Mouse (Mus musculus) brain, adult 2 months (tissue): Measurements from ENCODE around the gene Acp7.

Experiments
- DNase-seq: peaks from one replicate; pipeline ENCODE4 v3.0.0; 2011; ENCODE audit warnings: low read depth, low spot score

Gene Acp7

DNA sequence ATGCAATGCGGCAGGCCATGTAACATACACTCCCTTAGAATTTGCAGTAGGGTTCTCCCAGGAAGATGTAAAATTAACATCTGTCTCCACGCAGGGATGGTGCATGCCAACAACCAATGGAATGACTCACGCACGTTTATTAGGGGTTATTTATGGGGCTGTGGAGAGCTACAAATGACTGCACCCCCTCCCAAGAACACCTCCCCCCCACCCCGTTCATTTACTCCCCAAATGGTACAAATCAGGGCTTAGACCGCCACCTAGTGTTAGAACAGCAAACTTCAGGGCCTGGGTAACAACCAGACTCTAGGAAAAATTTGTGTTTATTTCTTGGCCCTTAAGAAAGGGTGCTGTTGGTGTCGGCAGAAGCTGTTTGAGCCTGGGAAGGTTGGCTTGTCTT lies 29.5 kb downstream of the Acp7 start:
- peak; percentile 86 for DNase-seq

DNA sequence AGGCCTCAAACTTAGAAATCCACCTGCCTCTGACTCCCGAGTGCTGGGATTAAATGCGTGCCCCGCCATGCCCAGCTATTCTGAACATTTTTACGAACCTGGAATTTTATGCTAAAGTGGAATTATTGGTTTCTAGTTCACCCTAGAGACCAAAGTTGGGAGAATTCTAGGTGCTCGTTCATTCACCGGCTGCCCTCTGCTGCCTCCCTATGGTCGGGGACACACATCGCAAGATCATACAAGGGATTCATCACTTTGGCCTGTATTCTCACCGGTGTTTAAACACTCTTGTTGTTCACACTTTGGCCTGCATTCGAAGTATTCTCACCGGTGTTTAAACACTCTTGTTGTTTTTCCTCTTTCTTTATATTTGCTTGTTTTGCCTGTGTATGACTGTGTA lies 30.1 kb downstream of the Acp7 start:
- peak; percentile 85 for DNase-seq

DNA sequence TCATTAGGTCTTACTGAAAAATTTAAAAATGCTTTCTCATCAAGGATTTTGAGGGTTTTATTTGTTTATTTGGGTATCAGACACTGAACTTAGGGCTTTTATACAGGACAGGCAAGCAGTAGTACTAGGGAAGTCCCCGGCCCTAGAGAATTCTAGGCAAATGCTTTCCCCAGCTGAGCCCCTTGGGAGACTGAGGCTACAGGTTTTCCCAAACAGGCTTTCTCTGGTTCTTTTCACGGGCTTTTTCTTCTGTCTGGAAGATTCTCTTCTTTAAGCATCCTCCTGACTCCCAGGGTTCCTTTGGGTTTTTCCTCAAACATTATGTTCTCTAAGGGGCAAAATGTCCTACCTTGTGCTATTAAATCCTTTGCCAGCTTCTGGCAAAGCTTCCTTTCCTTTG lies 32.2 kb downstream of the Acp7 start:
- DNase-seq, result no peak

DNA sequence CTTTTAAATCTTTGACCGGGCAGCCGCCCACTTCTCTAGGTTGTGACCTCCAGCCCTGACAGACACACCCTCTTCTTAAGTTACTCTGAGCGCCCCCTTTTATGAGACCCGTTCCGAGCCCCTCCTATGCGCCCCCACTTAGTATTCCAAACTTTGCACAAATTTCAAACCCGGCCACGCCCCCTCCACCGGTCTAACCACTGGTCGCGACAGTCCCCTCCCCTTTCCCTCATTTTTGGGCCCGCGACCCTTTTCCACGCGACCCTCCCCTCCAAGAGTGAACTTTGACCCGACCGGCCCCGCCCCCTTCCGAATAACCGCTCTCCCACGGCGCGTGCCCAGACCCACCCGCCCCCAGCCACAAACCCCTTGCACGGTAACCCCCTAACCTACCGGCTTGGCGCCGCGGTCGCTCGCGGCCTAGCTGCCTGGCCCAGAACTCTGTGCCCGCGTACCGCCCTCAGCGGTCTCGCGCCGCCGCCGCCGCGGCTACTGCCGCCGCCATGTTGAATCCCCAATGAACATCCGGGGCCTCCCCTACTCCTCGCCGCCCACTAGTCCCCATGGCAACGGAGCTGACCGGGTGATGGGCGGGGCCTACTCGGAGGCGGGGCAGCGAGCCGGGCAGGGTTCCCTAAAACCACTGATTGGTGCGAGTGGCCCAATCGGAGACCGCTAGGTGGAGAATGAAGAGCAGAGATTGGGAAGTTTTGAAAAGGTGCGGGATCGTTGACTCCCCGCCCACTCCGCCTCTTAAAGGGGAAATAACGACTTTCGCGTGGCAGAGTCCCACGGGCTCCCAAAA lies 33.3 kb downstream of the Acp7 start, which contains the start of the genes Samd4b and Pak4:
Gene Samd4b (minus strand): TSS at position 503 of the 805 bp plus-strand sequence.
Gene Pak4 (minus strand): TSS at position 544 of the 805 bp plus-strand sequence.
- peak; percentile 99 for DNase-seq

DNA sequence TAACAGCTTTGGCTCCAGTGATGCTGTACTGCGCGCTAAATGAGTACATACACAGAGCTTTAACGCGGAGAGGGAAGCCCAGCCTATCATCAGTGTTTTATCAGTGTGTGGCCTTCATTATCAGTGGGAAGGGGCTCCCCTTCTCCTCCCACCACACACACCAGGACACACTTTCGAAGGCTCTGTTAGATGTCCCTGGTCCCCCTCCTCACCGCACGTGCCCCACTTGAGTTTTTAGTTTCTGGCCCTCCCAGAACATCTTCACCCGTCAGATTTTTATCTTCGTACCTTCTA lies 33.9 kb downstream of the Acp7 start:
- no peak for DNase-seq

DNA sequence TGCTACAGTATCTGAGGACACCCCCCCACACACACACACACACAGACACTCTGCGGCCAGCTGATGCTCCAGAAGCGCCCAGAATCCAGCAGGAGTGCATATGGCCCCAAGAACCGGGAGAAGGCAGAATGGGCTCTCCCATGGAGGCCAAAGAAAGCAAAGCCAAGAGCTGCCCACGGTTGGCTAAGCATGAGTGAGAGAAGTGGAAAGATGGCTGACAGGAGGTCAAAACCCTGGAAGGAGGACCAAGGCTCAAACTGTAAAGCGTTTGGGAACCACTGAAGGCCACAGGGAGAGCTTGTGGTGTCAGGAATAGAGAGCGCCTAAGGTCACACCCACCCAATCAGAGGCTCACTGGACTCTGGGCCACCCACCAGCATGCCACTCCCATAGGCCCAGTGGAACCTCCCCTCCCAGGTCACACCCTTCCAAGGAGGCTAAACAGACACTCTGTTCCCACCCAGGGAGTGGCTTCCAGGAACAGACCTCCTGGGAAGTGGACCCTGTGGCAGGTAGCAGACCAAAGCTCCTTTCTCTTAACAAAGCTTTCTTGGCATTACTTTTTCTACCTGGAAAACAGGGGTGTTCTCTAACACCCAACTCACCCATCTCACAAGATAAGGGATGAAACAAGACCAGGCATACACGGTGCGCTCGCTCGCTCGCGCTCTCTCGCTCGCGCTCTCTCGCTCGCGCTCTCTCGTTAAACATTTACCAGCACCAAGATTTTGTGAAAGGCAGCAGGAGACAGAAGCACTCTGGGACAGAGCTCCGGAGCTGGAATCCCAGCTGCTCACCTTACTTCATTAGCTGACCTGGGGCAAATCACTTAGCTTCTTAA lies 34.5 kb downstream of the Acp7 start:
- DNase-seq, result no peak

DNA sequence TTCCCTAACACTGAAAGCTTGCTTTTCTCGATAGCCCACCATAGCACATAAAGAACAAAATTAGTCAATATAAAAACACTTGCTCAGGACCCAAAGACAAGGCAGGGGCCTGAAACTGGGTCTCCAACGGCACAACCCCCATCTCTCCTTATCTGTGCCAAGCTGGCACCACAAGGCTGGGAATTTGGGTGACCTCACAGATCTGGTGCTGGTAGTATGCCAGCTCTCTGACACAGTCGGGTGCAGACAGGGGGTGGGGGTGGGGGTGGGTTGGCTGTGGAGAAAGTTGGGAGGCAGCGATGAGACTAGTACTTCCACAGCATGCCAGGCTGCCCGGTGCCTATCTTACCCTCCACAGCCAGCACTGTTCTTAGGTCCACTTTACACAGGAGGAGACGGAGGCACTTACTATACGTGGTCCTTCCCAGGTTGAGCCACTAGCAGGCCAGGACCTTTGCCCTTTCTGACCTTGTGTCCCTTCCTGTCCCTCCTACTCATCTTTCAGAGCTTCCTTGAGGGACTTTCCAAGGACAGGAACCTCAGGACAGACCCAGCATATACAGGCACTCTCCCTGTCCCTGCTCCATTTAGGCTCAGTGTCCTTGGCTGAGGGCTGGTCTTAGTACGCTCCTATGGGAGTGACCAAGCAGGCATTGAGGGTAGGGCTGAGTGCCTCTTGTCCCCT lies 35.2 kb downstream of the Acp7 start:
- DNase-seq, result peak; percentile 73

DNA sequence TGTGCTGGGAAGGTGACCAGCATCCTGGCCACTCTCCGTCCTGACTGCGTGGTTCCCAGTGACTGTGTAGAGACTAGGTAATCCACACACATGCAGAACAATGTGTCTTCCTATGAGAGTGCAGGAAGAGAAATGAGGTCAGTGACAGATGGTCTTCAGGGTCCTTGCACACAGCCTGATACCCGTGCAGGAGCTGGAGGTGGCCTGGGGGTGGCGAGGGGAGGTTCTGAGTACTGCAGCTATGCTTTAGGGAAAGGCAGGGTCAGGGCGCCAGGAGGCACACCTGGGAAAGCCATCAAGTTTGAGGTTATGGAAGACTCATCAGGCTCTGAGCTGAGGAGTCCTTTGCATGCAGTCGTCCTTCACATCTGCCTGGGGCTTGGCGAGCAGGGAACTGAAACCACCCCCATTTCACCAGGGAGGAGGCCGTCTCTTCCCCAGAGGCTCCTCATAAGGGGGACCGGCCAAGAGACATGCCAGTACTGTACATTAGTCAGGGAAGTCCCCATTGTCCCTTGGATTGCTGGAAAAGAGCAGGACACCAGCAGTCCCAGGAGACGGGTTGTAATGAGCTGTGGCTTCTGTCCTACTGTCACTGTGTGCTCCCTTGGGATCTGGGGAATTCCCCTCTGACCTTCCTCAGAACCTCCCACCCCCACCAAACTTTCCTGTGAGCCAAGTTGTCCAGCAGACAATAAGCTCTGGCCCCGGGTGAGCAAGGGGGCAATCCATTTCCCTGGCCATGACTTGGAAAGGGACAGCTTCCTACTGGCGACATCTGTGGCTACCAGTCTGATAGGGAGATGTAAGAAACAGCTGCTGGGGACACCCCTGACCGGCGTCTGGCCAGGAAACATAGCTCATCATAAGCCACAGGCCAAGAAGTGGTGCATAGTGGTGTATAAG lies 37.7 kb downstream of the Acp7 start:
- DNase-seq, result no peak

DNA sequence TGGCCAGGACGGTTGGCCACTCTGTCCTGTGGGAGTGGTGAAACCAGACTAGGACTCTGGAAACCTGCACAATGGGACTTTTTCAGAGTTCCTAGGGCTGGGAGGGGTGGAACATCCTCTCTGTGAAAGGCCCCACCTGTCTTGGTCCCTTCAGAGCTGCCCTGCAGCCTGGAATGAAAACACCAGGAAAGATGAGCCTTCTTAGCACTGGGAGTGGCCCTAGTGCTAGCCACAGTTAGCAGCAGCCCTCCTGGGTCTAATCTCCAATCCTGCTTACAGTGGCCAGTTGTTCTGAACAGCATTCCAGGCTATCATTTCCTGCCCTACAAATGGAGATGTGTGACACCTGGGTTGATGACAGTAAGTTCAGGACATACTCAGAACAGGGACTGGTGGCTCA lies 39.3 kb downstream of the Acp7 start:
- DNase-seq, result no peak

DNA sequence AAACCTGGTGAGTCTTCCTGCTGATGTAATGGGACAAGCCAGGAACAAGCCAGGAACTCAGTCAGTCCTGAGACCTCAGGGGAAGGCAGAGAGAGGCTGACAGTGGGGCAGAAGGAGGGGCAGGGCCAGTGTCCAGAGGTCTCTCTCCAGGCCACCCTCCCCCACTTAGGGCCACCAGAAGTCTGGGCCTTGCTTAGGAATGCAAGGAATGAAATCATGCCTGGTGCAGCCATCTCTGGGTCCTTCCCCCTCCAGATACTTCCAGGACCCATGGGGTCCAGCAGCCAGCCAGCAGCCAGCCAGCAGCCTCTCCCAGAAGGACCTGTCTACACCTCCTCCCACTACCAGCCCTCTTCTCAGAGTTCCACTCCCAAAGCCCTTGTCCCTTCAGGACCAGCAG lies 43.5 kb downstream of the Acp7 start:
- DNase-seq, result no peak

DNA sequence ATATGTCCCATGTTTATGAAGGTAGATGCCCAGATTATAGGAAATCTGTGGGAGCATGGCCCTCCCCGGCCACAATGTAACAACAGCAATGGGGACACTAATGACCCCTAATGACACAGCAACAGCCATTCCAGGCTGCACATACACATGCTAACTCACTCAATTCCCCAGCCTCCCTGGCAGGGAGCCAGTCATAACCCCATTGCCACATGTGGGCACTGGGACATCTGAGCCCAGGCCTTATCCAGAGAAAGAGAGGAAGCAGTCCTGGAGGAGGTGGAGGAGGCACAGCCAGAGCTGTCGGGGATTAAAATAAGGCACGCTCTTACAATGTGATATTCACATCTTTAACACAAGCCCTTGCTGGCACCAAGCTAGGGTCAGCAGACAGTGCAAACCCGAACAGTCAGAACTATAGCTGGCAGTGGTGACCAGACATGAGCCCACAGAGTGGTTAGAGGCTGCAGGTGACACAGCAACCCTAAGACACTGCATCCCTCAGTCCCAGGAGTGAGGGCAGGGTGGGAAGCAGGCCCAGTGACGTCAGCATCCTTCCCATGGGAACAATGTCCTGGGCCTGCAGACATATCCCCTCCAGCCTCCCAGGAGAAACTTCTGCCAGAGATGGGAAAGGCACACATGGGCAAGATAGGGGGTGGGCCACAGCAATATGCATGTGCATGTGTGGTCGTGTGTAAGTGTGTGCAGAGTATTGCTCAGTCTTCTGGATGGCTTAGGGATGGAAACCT lies 44.3 kb downstream of the Acp7 start:
- DNase-seq, result no peak

DNA sequence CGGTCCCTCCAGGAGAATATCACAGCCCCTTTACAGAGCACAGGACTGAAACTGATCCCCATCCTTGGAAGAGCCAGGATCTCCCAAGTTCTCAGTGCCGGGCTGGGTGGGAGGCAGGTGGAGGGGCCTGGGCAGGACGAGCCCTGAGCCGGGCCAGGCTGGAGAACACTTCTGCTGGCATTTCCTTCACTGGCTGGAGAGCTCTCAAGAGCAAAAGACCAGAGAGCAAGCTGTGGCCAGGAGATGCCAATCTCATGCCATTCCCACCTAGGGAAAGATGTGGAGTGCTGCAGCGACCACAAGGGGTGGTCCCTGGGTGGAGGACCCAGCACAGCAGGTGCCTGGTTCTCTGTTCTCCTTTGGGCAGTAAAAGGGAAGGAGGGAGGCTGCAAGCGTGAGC lies 46.1 kb downstream of the Acp7 start:
- DNase-seq, result no peak

DNA sequence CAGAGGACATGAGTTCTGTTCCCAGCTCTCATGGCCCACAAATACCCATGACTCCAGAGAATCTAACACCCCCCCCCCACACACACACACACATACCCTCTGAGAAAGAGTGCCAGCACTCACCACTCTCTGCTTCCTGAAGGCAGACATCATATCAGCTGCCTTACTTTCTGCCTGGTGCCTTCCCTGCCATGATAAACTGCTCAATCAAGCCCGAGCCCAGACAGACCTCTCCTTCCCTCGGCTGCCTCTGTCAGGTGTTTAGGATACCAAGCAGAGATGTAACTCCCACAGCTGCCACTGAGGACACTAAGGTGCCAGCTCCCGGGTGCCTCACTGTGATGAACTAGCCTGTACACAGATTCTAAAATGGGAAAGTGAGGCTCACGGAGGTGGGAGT lies 46.7 kb downstream of the Acp7 start:
- no peak for DNase-seq

DNA sequence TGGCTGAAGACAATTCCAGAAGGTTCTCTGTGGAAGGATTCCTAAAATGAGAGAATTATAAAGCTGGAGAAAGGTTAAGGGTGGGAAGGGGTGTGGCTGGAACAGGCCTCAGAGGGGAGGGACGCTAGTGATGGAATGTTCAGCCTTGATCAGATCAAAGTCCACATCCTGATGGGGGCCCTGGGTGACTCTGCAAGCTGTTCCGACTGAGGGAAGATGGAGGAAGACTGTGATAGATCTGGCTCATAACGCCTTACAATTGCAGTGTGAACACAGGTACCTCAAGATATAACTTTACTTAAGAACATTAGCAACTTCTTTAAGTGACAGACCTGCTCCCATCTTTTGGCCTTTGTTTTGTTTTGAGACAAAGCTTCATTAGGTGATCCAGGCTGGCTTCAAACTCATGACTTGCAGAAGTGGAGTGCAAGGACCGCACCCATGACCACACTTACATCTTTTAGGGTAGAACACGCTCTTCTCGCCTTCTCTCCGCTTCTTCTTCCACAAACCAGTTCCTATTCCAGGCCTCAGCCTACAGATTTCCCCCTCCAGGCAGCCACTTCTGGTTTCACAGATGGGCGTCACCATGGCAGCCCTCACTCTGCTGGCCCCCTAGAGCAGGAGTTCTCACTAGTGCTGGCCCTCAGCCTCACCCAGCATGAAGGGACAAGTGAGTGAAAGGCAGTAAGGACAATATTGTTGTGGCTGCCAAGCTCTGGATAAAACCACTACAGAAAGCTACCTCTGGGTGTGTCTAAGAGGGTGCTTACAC lies 47.4 kb downstream of the Acp7 start:
- peak; percentile 59 for DNase-seq

DNA sequence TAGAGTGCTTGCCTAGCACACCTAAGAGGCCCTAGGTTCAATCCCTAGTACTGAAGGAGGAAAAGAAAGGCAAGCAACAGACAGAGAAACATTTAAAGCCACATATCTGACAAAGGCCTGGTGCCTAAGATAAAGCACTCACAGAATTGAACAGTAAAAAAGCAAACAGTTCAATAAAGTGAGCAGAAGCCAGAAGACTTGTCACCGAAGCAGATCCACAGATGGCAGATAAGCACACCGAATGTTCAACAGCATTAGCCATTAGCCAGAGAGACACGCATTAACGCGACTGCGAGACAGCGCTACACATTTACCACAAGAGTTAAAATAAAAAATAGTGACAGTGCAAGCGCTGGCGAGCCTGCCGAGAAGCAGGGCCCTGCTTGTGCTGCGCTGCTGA lies 48.3 kb downstream of the Acp7 start:
- DNase-seq, result no peak

DNA sequence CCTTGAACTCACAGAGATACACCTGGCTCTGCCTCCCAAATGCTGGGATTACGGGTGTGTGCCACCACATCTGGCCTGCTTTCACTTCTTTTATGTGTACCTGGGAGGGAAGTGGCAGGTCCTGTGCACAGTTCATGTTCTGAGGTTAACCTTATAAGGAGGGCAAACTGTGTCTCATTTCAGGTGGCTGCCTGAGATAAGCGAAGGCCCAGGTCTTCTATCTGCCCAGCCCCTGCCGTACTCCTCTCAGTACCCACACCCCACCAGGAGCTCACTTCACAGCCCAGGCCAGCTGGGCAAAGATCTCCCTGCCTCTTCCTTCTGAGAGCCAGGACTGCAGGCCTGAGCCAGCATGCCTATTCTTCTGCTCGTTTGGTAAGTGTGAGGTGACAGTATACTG lies 49.4 kb downstream of the Acp7 start:
- DNase-seq, result no peak

DNA sequence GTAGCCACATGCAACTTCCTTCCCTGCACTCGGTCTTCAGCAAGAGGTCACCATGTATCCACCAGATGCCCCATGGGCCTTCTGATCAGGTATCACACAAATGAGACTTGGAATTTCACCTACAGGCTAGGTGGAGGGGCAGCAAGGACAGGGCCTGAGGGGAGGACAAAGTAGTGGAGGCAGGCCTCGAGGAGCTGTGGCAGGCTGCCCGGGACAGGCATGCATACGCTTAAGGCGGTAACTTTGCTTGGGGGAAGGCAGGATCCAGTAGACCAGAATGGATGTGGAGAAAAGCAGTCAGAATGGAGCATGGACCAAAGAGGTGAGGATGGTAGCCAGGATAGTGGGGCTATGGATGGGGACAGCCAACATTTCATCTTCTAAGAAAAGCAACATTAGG lies 51.3 kb downstream of the Acp7 start:
- no peak for DNase-seq

DNA sequence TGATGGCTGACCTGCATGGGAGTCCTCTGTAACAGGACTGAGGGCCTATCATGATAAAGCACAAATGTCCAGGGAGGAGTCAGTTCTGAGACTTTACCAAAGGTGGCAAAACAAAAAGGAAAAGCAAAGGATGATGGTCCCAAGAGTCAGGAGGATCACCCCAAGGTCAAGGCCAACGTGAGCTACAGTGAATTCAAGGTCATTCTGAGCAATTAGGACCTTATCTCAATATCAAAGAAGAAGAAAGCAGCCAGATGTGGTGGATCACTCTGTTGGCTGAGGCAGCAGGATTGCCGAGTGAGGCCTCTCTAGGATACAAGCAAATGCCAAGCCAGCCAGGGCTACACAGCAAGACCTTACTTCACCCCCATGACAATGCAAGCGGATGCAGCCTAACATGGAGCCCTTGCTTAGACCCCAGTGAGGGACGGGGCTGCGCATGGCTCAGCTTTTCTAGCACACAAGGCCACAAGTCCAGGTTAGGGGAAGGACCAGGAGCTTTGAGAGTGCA lies 52.5 kb downstream of the Acp7 start:
- no peak for DNase-seq

DNA sequence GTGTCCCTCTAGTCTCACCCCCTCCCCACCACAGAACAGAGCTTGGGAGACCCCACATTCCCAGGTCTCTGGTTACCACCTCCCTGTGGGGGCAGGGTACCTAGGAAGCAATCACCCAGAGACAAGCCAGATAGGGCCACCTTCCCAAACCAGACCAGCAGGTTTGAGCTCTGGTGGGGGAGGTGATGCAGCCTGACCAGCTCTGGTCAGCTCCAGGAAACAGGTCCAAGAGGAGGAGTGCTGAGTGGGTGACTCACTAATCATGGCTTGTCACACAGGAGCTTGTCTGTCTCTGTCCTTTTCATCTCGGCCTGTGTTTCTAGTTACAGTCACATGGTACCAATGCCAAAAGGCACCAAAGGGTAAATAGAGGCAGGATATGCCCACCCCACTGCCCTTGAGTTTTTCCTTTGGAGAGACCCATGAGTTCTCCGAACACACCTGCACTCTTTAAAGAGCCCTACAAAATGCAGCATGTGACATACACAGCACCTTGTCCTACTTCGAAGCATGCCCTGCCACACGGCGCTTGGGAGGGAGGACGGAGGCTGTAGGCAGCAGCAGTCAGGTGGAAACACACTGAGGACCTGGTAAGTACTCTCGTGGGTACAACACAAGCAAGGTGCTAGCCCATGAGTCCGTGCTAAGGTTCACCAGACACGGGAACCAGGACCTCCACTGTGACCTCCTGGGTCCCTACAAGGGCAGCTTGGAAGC lies 53.1 kb downstream of the Acp7 start:
- DNase-seq, result peak; percentile 61
